Mouse (Mus musculus): ENCODE measurements around the gene Xpc. TPM values are rescaled to one million over a fixed set of nuclear protein-coding genes. Genes with fewer than 3 reads are reported as not detected.

Xpc gene
- polyA plus RNA-seq, 1 experiment from 2014 or later: 29.2 TPM

DNA sequence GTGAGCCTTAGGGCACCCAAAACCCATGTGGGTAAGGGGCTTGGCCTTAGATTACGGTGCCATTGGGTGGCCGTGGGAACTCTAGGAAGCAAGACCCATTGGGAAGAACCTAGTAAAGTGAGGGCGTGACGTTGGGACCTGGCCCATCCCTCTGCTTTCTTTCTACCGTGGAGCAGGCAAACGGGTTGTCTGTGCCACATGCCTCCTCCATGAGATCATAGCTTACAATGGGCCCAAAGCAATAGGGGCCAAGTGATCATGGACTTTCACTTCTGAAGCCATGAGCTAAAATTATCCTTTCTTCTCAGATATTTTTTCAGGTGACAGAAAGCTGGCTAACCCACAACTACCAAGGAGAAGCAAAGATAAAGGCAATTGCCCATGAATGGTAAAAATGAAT is 15.6 kb upstream of the Xpc start:
- Histone ChIP-seq H3K9me3 (replicated peaks; ENCODE audit: low read length) (no peaks in the 10 kb centered on the region), H3K27me3 (ENCODE audit: insufficient read depth, low read length) (no peaks in the 10 kb centered on the region)
- WGBS: 81% methylated on average over 6 of the region's 6 CpGs

DNA sequence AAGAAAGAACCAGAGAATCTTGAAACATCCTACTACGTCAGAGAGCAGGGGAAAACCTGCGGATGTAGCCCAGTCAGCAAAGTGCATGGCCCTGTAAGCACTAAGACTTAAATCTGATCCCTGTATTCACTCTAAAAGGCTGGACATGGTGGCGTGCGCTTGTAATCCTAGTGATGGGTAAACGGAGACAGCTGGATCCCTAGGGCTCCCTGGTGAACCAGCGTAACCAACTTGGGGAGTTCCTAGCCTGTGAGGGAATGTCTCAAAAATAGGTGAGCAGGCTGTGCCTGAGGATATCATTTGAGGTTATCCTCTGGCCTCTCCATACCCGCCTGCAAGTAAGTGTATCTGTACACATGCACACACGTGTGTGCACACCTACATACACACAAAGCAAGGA is 15.0 kb upstream of the Xpc start:
- DNase-seq (ENCODE audit: low spot score) (no peak), ATAC-seq (replicated peaks; ENCODE audit: low FRiP score, low read depth) (no peak)
- H3K4me2 ChIP-seq (ENCODE audit: low read length): no peak overlapping the region
- H3K4me3 ChIP-seq (replicated peaks; ENCODE audit: low read depth, low read length): no peak overlapping the region
- no peaks in the 10 kb centered on the region for H3K9me3 ChIP-seq (replicated peaks; ENCODE audit: low read length)
- no peaks in the 10 kb centered on the region for H3K27me3 ChIP-seq (ENCODE audit: insufficient read depth, low read length)
- no peak overlapping the region for H3K27ac ChIP-seq
- TF ChIP-seq CTCF (IDR thresholded peaks at IDR 0.05; ENCODE audit: low read depth): no peak
- no peak overlapping the region for H3K9ac ChIP-seq (ENCODE audit: low read depth, low read length)
- no peaks in the 10 kb centered on the region for H3K36me3 ChIP-seq (ENCODE audit: insufficient read depth, low read length)
- 89% methylated on average over 8 of the region's 8 CpGs for WGBS
- no peaks in the 10 kb centered on the region; the same call in 1 of the 2 replicates for H3K4me1 ChIP-seq (replicated peaks; ENCODE audit: insufficient read depth, low read length)

More for the DNA sequence above, 15.6 kb upstream of the Xpc start:
- Histone ChIP-seq H3K27ac (no peak overlapping the region), H3K4me3 (replicated peaks; ENCODE audit: low read depth, low read length) (no peak overlapping the region), H3K9ac (ENCODE audit: low read depth, low read length) (no peak overlapping the region), H3K4me1 (replicated peaks; ENCODE audit: insufficient read depth, low read length) (no peaks in the 10 kb centered on the region; the same call in 1 of the 2 replicates), H3K4me2 (ENCODE audit: low read length) (no peak overlapping the region), H3K36me3 (ENCODE audit: insufficient read depth, low read length) (no peaks in the 10 kb centered on the region)
- DNase-seq (ENCODE audit: low spot score) (no peak), ATAC-seq (replicated peaks; ENCODE audit: low FRiP score, low read depth) (no peak)
- no peak for TF ChIP-seq CTCF (IDR thresholded peaks at IDR 0.05; ENCODE audit: low read depth)

DNA sequence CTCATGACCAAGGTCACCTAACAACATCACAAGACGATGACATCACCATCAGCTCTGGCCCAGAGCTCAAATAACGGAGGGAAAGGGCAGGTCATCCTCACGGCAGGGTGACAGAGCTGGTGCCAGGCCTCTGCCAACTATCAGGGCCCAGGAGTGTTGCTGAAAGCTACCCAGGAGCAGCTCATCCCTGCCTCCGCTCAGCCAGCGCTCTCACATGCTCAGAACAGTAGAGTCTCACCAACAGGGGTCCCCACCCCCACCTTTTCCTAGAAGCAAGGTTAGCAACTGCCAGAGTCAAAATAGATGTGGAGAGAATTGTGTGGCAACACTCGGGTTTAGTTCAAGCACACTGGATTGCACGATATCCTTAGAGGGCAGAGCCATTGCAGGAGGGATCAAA is 12.6 kb upstream of the Xpc start:
- DNase-seq (ENCODE audit: low spot score) (no peak), ATAC-seq (replicated peaks; ENCODE audit: low FRiP score, low read depth) (no peak; the same call in 1 of the 2 replicates)
- Histone ChIP-seq H3K27me3 (ENCODE audit: insufficient read depth, low read length) (no peaks in the 10 kb centered on the region), H3K4me3 (replicated peaks; ENCODE audit: low read depth, low read length) (no peak overlapping the region), H3K36me3 (ENCODE audit: insufficient read depth, low read length) (no peaks in the 10 kb centered on the region), H3K4me1 (replicated peaks; ENCODE audit: insufficient read depth, low read length) (no peaks in the 10 kb centered on the region; the same call in 1 of the 2 replicates), H3K9ac (ENCODE audit: low read depth, low read length) (no peak overlapping the region), H3K4me2 (ENCODE audit: low read length) (no peak overlapping the region), H3K9me3 (replicated peaks; ENCODE audit: low read length) (no peaks in the 10 kb centered on the region), H3K27ac (no peak overlapping the region)
- 0 out of 2 replicates have a peak, but pooled peaks have one; percentile 10 for TF ChIP-seq CTCF (IDR thresholded peaks at IDR 0.05; ENCODE audit: low read depth)
- 71% methylated on average over 7 of the region's 7 CpGs for WGBS

DNA sequence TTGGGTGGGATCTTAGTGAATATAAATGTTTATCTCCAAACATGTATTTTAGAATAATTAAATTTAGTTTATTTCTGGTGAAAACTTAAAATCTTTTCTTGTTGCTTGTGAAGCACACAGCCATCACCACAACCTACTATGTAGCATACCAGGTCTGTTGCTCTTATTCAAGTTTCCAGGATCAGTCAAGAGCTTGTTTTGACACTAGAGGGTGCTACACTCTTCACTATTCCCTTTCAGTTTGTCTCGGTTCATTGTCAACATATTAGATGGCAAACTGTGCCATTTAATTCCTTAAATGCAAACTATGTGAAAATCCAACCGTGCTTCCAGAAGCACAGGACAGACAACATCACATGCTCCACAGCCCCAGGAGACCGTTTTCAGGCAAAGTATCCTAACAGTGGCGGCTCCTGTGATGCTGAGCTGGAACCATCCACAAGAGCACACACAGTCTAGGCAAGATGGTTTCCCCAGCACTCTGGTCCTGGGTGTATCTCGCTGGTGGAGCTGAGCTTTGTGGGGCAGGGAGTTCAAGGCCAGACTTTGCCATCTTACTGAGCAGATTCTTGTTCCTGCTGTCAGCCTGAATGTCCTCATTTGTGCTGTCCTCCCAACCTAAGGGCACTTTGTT is 11.7 kb upstream of the Xpc start:
- Histone ChIP-seq H3K4me1 (replicated peaks; ENCODE audit: insufficient read depth, low read length) (no peaks in the 10 kb centered on the region), H3K27ac (no peak overlapping the region), H3K36me3 (ENCODE audit: insufficient read depth, low read length) (peaks cover 8% of the 10 kb centered on the region; the same call in 1 of the 2 replicates), H3K27me3 (ENCODE audit: insufficient read depth, low read length) (no peaks in the 10 kb centered on the region), H3K4me2 (ENCODE audit: low read length) (no peak overlapping the region), H3K9me3 (replicated peaks; ENCODE audit: low read length) (no peaks in the 10 kb centered on the region), H3K9ac (ENCODE audit: low read depth, low read length) (no peak overlapping the region), H3K4me3 (replicated peaks; ENCODE audit: low read depth, low read length) (no peak overlapping the region)
- ATAC-seq (replicated peaks; ENCODE audit: low FRiP score, low read depth) (no peak), DNase-seq (ENCODE audit: low spot score) (peak; percentile 87)
- 46% methylated on average over 5 of the region's 5 CpGs for WGBS
- TF ChIP-seq CTCF (IDR thresholded peaks at IDR 0.05; ENCODE audit: low read depth): peak; percentile 81

DNA sequence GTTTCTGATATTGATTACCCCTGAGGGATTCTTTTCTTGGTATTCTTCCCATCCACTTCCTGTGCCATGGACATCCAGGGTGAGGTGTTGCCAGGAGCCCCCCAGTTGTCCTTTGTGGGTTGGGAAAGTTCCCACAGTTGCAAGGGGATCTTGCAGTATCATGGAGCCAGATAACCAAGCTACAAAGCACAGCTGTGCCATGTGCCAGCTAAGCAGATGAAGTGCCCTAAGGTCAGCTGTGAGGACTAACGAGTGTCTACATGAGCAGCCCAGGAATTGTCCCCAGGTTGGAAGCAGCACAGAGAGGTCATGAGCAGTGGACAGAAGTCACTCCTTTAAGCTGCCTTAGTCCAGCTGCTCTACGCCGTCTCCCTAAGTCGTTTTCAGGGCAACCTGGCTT is 9.9 kb upstream of the Xpc start:
- TF ChIP-seq CTCF (IDR thresholded peaks at IDR 0.05; ENCODE audit: low read depth): no peak
- Histone ChIP-seq H3K9me3 (replicated peaks; ENCODE audit: low read length) (no peaks in the 10 kb centered on the region), H3K9ac (ENCODE audit: low read depth, low read length) (no peak overlapping the region), H3K4me3 (replicated peaks; ENCODE audit: low read depth, low read length) (no peak overlapping the region), H3K27ac (no peak overlapping the region), H3K27me3 (ENCODE audit: insufficient read depth, low read length) (no peaks in the 10 kb centered on the region), H3K36me3 (ENCODE audit: insufficient read depth, low read length) (peaks cover 26% of the 10 kb centered on the region), H3K4me1 (replicated peaks; ENCODE audit: insufficient read depth, low read length) (no peaks in the 10 kb centered on the region), H3K4me2 (ENCODE audit: low read length) (no peak overlapping the region)
- no peak for ATAC-seq (replicated peaks; ENCODE audit: low FRiP score, low read depth)
- 77% methylated on average over 4 of the region's 4 CpGs for WGBS
- DNase-seq (ENCODE audit: low spot score): no peak

DNA sequence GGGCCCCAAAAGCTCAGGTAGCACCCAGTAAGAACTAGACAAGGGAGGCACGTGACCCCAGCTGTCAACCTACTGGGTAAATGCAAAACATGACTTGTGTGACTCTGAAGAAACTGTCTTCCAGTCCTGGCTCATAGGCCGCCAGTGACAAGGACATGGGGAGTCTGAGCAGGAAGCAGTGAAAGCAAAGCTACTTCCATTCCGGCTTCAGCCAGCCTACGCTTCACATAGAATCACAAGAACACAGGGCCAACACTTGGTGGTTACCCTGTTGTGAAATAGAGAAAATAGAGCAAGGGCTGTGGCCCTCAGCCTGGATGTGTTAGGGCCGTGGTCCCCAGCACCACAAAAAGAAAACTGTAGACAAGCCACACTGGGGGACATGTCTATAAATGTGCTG is 7.1 kb upstream of the Xpc start:
- WGBS: 94% methylated on average over 5 of the region's 5 CpGs

More for the DNA sequence above, 7.1 kb upstream of the Xpc start:
- no peaks in the 10 kb centered on the region for H3K27me3 ChIP-seq (ENCODE audit: insufficient read depth, low read length)
- no peak overlapping the region for H3K27ac ChIP-seq
- H3K9me3 ChIP-seq (replicated peaks; ENCODE audit: low read length): no peaks in the 10 kb centered on the region
- peaks cover 45% of the 10 kb centered on the region for H3K36me3 ChIP-seq (ENCODE audit: insufficient read depth, low read length)
- H3K4me3 ChIP-seq (replicated peaks; ENCODE audit: low read depth, low read length): no peak overlapping the region
- no peak overlapping the region for H3K4me2 ChIP-seq (ENCODE audit: low read length)
- no peaks in the 10 kb centered on the region for H3K4me1 ChIP-seq (replicated peaks; ENCODE audit: insufficient read depth, low read length)
- no peak for TF ChIP-seq CTCF (IDR thresholded peaks at IDR 0.05; ENCODE audit: low read depth)
- ATAC-seq (replicated peaks; ENCODE audit: low FRiP score, low read depth) (no peak), DNase-seq (ENCODE audit: low spot score) (no peak)
- H3K9ac ChIP-seq (ENCODE audit: low read depth, low read length): no peak overlapping the region

Data from kidney, postnatal 0 days (tissue).